Mouse (Mus musculus) heart, adult 8-10 months (tissue): ENCODE data around the gene Ccl9. TPM values are rescaled to one million over a fixed set of nuclear protein-coding genes. Genes with fewer than 3 reads are reported as not detected.

Source experiments
- DNase-seq: peaks from one replicate; pipeline ENCODE4 v3.0.0; 2022; ENCODE audit warnings: low spot score
- total RNA-seq, 4 experiments: library from RNA; stranded (reverse); gene quantifications; 2 replicates each; pipeline ENCODE4 v1.2.4; 2022

Gene Ccl9
- 1 to 10 TPM; 4.4 to 9.5 (median 5.6) TPM for total RNA-seq

DNA sequence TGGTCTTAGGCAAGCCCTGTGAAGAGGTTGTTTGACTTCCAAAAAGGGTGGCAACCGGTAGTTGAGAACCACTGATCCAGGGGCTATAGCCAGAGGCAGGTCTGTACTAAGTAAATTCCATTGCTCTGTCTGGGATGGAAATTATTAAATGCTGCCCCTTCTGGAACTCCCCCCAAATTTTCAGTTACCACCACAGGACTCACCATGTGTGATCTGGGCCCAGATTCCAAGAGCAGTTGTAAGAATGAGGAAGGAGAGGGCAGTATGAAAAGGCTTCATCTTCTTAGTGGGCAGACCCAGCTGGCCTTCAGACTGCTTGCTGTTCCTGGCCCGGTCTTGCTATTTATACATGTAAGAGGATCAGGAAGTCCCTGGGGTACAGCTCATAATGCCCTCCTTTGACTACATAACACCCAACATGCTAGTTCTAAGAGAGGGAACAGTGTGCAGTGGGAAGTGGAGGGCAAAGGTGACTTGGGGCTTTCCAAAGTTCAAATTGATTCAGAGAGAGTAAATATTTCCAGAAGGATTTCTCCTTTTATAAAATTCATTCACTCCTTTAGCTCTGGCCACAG lies at the start of gene Ccl9:
TSS of gene Ccl9 (minus strand) at position 451 of the 575 bp plus-strand sequence.
- DNase-seq, result peak; percentile 28

DNA sequence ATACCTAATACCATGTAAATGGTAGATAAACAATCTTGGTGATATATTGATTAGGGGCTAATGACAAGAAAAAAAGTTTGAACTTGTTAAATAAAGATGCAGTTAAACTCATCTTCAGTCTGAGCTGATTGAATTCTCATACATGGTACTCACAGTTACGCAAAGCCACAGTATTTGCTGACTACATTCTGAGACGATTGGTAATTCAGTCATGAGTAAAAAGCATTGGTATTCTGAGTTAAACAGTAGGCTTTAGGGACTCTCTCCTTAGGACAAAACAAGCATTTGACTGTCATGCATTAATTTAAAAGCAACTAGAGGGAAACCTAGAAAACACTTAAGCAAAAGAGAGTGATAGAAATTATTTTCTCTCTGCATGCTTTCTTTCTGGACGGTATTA lies 45.1 kb upstream of the Ccl9 start:
- DNase-seq, result no peak

DNA sequence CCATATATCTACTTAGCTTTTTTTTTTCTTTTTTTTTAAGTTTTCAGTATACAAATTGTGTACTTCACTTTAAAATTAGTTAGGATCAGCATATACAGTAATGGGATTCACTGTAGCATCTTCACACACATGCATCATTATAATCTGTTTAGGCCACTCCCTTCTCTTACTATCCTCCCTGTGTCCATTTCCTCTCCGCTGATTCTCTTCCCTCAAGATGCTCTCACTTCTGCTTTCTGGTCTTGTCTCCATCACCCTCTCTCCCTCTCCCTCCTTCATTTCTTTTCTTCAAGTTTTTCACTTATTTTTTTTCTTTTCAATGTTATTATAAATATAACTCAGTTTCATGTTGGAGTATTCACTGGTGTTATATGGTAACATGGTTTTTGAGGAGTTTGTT lies 40.6 kb upstream of the Ccl9 start:
- DNase-seq, result no peak

DNA sequence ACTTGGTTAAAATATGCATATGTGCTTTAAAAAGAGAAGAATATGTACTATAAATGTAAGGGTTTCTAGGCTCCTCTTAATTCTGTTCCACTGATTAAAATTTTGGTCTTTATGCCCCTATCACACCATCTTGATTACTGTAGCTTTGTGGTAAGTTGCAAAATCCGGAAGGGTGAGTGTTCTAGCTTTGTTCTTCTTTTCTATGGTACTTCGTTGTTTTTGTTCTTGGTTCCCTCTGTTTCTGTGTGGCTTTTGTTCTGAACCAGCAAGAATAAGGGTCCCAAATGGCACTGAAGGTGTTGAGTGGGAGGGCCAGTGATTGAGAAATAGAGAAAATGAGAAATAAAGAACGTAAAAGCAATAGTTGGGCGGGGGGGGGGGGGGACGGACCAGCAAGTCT lies 39.8 kb upstream of the Ccl9 start:
- no peak for DNase-seq

DNA sequence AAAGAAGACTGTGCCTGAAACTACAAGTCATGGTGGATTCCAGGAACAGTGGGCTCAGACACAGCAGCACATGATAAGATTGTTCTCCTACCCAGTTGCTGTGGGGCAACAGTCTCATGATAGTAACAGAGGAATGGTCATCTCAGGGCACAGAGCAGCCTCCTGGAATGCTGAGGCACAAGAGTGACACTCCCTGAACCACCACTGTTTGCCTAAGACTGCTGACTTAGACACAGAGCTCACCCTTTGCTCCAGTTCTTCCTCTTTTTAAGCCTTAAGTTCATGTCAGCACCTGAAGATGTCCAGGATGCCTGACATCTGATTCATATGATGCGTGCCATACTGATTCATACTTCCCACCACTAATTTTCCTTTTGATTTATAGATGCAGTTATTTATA lies 38.1 kb upstream of the Ccl9 start:
- no peak for DNase-seq

DNA sequence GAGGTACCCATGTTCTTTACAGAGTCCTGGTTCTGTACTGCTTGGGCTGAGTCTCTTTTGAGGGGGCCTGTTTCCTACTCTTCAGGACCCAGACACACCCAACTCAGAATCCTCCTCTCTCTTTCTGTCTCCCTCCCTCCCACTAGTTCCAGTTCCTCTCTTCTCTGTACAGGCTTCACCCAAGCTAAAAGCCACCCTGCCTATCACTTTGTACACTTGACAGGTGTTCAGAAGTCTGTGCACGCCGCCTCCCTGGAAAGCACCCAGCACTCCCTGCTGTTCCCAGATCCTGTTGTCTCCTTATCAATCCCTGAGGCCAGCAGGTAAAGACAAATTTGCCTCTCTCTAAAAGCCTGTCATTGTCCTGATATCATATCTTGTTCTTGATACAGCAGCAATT lies 32.5 kb upstream of the Ccl9 start:
- DNase-seq, result no peak

DNA sequence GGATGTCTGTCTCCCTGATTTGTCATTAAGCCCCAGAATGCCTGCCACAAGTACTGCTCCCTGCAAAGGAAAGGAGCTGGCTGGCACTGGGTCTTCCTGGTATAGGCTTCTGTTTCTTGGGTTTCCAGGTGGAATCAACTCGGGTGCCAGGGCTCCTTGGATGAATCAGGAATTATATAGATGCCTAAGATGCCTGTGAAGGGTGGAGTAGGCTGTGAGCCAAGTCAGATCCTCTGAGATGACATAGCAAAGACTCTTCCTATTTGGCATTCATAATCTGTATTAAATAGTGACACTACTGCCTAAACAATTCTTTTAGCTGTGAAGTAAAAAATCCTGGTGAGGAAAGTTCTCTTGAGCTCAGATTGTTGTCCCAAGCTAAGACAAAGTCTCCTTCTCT lies 28.0 kb upstream of the Ccl9 start:
- DNase-seq, result no peak

DNA sequence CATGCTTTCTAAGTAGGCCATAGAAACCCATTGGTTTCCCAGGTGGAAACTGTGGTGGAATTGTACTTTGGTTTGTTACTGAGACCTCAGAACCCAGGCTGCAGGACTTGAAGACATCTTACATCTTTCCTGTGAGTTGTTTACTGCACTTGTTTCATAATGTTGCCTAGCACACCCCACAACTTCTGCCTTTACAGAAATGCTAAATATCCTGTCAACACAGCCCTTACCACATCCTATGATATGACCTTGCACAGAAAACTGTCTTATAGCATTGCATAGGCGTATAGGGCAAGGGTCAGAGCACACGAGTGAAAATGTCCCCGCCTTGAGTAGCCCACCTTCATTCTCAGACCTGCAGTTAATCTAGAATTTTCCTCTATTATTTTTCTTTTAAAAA lies 27.1 kb upstream of the Ccl9 start:
- DNase-seq, result no peak

DNA sequence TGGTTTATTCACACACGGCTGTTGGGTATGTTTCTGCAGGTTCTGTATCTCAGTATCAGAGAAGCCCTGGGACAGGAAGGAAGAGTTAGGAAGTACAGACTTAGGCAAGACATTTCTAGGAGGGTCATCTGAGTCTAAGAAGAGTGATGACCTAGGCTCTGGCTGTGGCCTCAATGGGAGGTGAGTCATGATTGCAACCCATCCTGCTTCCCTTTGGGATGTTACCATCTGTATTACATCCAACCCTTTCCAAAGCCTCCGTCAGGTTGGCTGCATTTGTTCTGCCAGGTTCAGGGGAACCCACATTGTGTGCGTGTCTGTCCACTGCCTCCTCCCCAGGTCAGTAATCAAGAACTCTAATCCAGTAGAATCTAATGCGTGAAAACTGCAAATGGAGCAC lies 26.3 kb upstream of the Ccl9 start:
- no peak for DNase-seq

DNA sequence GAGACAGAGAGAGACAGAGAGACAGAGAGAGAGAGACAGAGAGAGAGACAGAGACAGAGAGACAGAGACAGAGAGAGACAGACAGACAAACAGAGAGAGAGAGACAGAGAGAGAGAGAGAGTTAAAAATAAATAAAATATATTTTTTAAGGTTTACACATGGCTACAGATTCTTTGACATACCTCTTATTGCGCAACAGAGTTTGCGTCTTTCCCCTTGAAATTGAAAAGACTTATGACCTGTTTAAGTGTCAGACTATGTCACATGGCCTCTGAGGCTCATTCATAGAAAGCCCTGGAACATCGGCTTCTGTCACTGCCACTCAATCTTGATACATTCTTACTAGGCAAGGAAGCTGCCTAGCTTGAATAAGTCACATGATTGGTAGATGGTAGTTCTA lies 25.0 kb upstream of the Ccl9 start:
- no peak for DNase-seq

DNA sequence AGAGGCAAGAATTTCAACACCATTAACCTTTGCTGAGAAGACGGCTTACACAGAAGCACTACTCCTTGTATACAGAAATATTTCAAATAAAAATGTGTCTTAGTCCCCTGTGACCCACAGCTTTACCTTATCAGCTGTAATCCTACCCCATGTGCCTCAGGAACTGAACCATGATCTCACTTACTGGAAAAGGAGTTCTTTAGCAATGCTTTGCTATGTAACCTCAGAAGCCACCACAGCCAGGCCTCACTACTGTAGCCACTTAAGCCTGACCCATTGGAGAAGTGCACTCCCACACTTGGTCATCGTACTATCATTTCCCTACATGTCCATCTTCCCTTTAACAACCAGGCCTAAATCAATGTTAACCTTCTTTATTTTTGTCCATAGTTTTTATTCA lies 22.1 kb upstream of the Ccl9 start:
- no peak for DNase-seq

DNA sequence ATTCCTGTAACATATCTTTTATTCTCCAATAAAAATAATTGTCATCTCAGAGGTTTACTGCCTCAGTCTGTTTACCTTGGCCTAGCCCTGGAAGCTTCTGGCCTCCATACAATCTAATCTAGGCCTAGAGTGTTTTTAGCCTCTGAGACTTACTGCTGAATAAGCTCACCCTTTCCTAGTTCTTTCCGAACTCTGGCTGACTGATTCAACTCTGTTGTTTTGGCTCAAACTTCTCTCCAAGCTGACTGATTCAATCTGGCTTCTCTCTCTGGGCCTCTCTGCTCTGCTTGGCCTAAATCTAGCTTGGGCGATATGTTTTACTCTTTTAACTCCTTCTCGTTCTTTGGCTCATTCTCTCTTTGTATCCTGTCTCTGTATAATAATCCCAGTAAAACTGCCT lies 20.6 kb upstream of the Ccl9 start:
- no peak for DNase-seq

DNA sequence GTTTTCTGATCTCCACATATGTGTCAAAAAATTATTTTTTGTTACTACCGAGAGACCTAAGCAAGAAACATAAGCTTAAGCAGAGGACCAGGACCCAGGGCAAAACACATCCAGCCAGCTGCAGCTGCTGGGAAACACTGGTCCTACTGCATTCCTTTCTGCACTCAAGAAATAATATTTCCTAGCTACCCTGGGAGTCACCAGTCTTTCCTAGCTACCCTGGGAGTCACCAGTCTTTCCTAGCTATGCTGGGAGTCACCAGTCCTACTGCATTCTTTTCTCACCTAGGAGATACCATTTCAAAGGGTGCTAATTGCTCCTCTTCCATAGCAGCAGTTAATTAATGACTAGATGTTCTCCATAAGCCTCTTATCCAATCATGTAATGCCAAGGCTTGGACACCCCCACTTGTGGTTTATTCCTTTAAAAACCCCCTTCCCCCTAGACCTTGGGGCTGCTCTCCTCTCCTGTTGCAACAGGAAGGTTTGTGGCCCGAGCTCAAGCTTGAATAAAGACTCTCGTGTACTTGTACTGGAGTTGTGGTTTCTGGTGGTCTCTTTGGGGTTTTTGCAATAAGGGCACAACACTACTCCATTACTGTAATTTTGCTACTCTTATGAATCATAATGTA lies 19.9 kb upstream of the Ccl9 start:
- no peak for DNase-seq

DNA sequence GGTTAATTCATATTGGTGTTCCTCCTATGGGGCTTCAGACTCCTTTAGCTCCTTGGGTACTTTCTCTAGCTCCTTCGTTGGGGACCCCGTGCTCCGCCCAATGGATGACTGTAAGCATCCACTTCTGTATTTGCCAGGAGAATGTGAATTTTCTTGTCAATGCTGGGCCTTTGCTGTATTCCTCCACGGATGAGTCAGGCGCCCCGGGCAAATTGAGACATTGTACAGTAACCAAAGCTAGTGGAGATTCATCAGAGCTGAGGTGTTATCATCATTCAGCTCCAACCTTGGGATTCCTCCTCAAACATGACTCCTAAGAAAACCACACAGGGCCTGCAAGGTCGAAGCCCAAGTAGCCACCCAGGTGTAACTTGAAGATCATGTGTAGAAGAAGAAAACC lies 19.4 kb upstream of the Ccl9 start:
- DNase-seq, result no peak

DNA sequence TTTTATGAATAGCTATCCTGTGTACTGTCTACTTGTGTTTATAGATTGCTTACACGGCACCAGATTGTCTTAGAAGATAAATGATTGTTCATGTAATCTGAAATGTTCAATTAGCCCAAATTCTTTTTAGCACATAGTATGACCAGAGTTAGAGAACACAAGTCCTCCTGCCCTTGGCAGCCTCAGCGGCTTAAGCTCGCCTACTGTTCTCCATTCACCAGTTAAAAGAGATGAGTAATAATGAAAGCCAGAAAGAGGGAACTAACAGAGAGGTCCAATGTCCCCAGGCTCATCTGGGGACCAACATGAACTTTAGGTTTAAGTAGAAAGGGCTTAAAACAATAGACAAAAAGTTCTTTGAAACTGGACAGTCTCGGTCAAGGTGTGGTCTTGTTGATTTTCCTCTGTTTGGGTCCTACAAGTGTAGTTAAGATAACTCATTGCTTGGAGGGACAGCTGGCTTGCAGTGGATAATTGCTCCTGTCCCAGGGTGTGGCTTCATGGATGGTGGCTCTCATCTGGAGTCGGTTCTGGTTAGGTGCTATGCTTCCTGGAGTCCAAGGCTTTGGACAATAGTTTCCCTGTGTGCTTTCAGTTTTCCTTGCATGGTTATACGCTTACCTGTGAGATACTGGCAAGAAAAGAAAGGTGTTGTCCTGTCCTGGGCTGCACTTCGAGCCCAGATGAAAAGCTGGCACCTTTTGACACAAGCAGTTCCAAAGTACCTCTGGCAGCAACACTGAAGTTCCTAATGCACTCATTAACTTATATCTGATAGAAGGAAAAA lies 17.4 kb upstream of the Ccl9 start:
- DNase-seq, result no peak

DNA sequence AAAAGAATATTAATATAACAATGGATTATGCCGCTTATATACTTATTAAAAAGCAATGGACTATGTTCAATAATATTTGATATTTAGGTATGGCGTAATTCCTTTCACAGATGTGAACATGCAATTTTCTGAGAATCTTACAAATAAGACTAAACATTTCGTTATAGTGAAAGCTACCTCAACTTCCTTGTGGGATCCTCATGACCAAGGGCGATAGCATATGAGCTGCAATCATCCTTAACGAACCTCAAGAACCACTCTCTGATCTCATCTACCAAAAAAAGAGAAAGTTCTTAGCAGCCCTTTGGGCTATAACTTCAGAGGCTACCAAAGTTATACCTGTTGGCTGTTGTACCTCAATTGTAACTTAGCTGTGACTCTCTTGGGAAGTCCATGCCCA lies 15.0 kb upstream of the Ccl9 start:
- no peak for DNase-seq

DNA sequence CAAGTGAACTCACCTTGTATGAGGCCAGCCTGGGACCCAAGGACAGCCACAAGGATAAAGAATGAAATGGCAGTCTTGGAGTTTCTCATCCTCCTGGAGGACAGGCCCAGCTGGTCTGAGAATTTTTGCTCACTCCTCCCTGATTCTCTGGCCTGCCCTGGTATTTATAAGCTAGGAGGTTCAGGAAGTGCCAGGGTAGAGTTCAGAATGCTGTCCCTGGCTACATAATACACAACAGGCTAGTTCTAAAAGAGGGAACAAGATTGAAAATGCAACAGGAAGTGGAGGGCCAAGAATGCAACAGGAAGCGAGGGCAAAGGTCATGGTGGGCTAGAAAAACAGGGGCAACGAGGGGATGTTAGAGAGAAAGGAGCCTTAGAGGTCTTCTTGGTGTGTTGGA lies 14.4 kb upstream of the Ccl9 start, which contains the start of gene Ccl6:
TSS of gene Ccl6 (minus strand) at position 235 of the 400 bp plus-strand sequence.
- no peak for DNase-seq

DNA sequence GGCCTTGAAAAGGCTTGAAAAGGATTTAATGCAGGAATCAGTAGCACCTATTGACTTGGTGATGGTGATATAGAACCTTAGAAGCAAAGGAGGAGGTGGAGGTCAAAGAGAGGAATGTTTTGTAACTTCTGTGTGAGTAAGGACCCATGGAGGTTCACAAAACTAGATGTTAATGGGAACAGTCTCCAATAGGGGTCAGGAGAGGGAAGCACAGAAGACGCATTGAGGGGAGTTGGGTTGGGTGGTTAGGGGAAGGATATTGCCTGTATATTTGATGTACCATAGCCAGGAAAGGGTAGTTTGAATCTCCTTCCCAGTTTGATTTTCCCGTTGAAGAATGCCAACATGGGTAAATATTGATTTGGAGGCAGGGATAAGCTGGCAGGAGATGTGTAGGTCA lies 5.8 kb upstream of the Ccl9 start:
- no peak for DNase-seq

DNA sequence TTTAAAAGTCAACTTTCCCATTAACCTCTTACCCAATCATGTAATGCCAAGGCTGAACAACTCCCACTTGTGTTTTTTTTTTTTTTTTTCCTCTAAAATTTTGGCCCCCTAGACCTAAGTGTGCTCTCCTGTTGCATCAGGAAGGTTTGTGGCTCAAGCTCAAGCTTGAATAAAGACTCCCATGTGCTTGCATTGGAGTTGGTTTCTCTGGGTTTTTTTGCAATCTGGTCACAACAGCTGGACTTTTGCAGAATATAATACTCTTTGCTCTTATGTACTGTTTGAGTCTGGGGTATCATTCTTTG lies 5.0 kb upstream of the Ccl9 start:
- no peak for DNase-seq

DNA sequence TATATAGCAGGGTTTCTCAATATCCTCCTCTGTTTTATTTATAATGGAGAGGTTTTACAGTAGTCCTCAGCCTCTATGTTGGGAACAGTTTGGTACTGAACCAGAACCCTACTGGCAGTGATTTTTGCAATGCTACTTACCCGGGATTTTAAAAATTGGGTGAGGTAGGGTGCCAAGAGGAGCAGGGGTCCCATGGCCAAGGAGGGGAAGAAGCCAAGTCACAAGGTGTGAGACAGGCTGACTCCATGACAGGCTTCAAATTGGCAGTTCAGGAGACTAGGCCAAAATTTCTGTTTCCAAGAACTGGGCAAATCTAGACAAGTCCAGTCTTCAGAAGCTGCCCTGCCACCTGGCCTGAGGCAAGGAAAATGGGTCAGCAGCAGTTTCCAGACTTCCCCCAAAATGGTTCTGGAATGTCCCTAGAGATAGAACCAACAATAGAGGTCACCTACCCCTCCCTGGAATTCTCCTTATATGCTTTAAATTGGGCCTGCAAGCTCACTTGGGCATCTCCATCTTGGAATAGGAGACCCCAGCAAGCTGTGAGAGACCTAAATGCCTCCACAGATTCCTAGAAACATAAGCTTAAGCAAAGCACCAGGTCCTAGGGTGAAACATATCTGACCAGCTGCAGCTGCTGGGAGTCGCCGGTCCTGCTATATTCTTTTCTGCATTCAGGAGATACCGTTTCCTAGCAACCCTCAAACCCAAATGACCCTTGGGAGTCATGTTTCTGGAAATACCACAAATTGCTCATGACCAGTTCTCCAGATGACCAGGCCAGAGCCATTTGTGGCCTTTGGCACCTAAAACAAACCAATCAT lies 4.4 kb upstream of the Ccl9 start:
- DNase-seq, result peak; percentile 67

DNA sequence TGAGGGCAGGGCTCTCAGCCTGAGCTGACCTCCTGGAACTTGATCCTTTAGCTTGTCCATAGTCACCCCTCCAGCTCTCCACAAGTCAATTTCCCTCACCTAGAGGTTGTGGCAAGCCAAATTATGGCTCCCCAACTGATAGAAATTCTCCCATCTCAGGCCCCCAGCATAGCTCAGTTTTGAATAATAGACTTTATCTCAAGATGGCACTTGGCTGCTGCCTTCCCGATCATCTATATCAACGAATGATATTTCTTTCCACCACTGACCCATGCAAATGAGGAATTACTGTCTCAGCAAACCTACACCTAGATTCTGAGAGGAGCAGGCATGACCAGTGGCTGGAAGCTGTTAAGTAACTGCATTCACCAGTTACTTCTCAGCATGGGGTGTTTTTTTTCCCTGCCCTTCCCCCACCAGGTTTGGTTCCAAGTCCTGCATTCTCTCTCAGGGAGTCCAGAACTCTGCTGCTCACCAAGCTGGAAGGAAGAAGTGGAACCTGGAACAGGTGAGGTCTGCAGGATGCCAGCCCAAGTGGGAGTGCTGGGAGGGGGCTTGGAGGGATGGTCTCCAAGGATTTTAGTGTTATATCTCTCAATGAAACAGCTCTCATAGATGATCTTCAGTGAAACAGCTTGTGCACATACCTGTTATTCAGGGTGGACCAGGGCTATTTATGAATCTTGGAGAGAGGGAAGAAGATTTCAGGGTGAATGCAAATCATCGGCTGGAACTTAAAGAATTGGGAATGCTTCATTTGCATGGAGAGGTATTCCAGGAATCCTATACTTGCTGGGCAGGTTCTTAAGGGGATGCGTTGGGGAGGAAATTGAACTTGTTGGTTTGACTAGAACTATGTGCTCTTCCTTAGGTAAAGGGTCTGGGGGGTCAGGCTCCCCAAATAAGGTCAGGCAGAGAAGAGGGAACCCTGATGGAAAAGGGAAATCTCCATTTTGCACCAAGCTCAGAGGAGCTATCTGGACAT lies 3.5 kb upstream of the Ccl9 start:
- no peak for DNase-seq
